Mouse (Mus musculus): ENCODE data around the gene Mrpl1. TPM values are rescaled to one million over a fixed set of nuclear protein-coding genes. Genes with fewer than 3 reads are reported as not detected.

Mrpl1 gene
- polyA plus RNA-seq, 1 experiment = not detected

DNA sequence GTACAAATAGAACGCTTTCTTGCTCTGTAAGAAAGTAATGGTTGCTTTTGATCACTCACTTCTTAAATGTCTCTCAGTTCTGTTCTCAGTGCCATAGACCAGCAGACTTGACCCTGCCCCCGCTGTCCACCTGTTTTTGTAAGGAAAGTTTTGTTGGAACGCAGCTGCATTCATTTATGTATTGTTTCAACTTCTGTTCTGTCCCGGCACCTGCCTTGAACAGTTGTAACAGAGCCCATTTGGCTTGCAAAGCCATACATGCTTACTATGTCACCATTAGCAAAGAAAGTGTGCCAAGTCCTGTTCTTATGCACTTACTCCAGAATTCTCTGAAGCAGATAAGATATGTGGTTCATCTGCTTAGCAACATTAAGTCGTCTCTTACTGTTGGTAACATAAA lies 48.9 kb downstream of the Mrpl1 start:
- TF ChIP-seq POLR2A (IDR thresholded peaks at IDR 0.05; ENCODE audit: insufficient read depth, low read depth, low read length) = no peak
- TF ChIP-seq CTCF (IDR thresholded peaks at IDR 0.05; ENCODE audit: insufficient read depth, low read depth, low read length) = no peak
- H3K4me1 ChIP-seq (ENCODE audit: control insufficient read depth, insufficient read depth, low read length) = no peaks in the 10 kb centered on the region
- no peak overlapping the region for H3K27ac ChIP-seq (ENCODE audit: insufficient read depth, low read depth, low read length)
- H3K4me3 ChIP-seq (ENCODE audit: insufficient read depth, low read depth, low read length) = no peak overlapping the region
- 77% methylated on average over 5 of the region's 5 CpGs for WGBS

DNA sequence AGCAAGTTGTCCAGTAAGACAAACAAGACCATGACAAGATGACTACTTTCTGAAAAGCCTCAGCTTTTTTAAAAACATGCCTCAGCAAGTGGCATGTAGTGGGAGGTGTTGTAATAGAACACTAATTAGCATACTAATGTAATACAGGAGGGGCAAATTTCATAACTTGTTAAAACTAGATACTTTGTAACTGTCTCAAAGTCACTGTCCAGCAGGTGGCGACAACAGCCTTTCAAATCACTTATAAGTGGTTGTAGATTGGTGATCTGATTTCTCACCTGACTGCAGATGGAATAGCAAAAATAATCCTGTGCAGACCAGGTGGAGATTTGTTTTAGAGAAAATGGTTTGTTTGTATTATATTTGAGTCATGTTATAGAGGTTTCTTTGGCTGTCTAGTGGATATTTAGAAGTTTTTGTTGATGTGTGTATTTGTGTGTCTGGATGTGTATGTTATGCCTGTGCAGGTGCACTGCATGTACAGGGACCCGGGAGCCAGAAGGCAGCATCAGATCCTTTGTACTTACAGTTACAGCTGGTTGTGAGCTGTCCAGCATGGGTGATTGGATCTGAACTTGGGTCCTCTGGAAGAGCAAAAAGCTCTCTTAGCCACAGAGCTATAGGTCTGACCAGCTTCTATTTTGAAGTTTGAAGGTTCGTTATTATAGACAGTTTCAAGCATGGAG lies 57.9 kb downstream of the Mrpl1 start:
- TF ChIP-seq POLR2A (IDR thresholded peaks at IDR 0.05; ENCODE audit: insufficient read depth, low read depth, low read length) (no peak), CTCF (IDR thresholded peaks at IDR 0.05; ENCODE audit: insufficient read depth, low read depth, low read length) (no peak)
- H3K27ac ChIP-seq (ENCODE audit: insufficient read depth, low read depth, low read length) = no peak overlapping the region
- WGBS = 62% methylated on average over 3 of the region's 3 CpGs
- no peak overlapping the region for H3K4me3 ChIP-seq (ENCODE audit: insufficient read depth, low read depth, low read length)
- H3K4me1 ChIP-seq (ENCODE audit: control insufficient read depth, insufficient read depth, low read length) = no peaks in the 10 kb centered on the region

DNA sequence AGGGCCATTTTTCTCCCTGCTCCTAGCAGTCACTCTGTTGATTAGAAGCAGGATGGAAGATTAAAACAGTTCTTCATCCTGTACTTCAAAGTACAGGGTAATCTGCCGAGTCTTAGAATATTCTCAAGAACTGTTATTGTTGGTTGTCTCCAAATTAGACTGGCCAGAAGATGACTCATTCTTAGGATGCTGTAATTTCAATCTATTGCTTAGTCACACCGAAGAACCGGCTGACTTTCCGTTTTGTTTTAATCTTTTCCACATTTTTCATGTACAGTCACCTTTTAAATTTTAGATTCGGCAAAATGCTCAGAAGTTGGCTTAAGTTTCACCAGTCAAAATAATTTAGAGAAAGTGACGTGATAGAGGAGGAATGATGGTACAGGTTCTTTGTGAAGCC lies 61.8 kb downstream of the Mrpl1 start:
- Histone ChIP-seq H3K4me1 (ENCODE audit: control insufficient read depth, insufficient read depth, low read length) (no peaks in the 10 kb centered on the region), H3K27ac (ENCODE audit: insufficient read depth, low read depth, low read length) (no peak overlapping the region), H3K4me3 (ENCODE audit: insufficient read depth, low read depth, low read length) (no peak overlapping the region)
- WGBS = 55% methylated on average over 6 of the region's 6 CpGs
- TF ChIP-seq POLR2A (IDR thresholded peaks at IDR 0.05; ENCODE audit: insufficient read depth, low read depth, low read length) = no peak
- TF ChIP-seq CTCF (IDR thresholded peaks at IDR 0.05; ENCODE audit: insufficient read depth, low read depth, low read length) = no peak

- 82% methylated on average over 8 of the region's 8 CpGs for WGBS
- Histone ChIP-seq H3K4me3 (ENCODE audit: insufficient read depth, low read depth, low read length) (no peak overlapping the region), H3K27ac (ENCODE audit: insufficient read depth, low read depth, low read length) (no peak overlapping the region), H3K4me1 (ENCODE audit: control insufficient read depth, insufficient read depth, low read length) (peaks cover 2% of the 10 kb centered on the region; the same call in 1 of the 2 replicates)
- TF ChIP-seq CTCF (IDR thresholded peaks at IDR 0.05; ENCODE audit: insufficient read depth, low read depth, low read length) = no peak
- TF ChIP-seq POLR2A (IDR thresholded peaks at IDR 0.05; ENCODE audit: insufficient read depth, low read depth, low read length) = no peak
Measured at GRCm38 (mm10) chr5:96305786-96306185, 96.5 kb downstream of the Mrpl1 start.

DNA sequence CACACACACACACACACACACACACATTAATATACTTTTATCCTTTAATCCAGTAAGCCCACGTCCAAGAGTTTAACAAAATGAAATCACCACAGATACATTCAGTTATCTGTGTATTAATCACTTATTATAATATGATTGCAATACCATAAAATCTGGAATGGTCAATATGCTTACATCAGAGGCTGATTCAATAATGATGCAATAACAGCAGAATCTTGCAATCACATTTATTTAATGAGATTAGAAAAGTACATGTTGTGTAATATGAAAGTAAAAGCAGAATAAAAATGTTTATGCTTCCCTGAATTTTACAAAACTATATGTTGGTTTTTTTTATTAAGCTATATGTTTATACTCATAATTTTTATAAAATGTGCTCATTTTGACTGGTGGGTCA lies 97.0 kb downstream of the Mrpl1 start:
- no peak overlapping the region for H3K27ac ChIP-seq (ENCODE audit: insufficient read depth, low read depth, low read length)
- H3K4me1 ChIP-seq (ENCODE audit: control insufficient read depth, insufficient read depth, low read length) = peaks cover 3% of the 10 kb centered on the region; the same call in 1 of the 2 replicates
- WGBS = 94% methylated on average over 1 of the region's 1 CpGs
- H3K4me3 ChIP-seq (ENCODE audit: insufficient read depth, low read depth, low read length) = no peak overlapping the region
- TF ChIP-seq CTCF (IDR thresholded peaks at IDR 0.05; ENCODE audit: insufficient read depth, low read depth, low read length) (no peak), POLR2A (IDR thresholded peaks at IDR 0.05; ENCODE audit: insufficient read depth, low read depth, low read length) (no peak)

GRCm38 (mm10) chr5:96306826-96307225 lies 97.5 kb downstream of the Mrpl1 start:
- H3K4me1 ChIP-seq (ENCODE audit: control insufficient read depth, insufficient read depth, low read length) = peaks cover 3% of the 10 kb centered on the region; the same call in 1 of the 2 replicates
- no peak overlapping the region for H3K4me3 ChIP-seq (ENCODE audit: insufficient read depth, low read depth, low read length)
- no peak for TF ChIP-seq POLR2A (IDR thresholded peaks at IDR 0.05; ENCODE audit: insufficient read depth, low read depth, low read length)
- TF ChIP-seq CTCF (IDR thresholded peaks at IDR 0.05; ENCODE audit: insufficient read depth, low read depth, low read length) = no peak
- WGBS = 83% methylated on average over 5 of the region's 5 CpGs
- H3K27ac ChIP-seq (ENCODE audit: insufficient read depth, low read depth, low read length) = no peak overlapping the region

GRCm38 (mm10) chr5:96308086-96308485 lies 98.8 kb downstream of the Mrpl1 start:
- Histone ChIP-seq H3K4me3 (ENCODE audit: insufficient read depth, low read depth, low read length) (no peak overlapping the region), H3K27ac (ENCODE audit: insufficient read depth, low read depth, low read length) (no peak overlapping the region), H3K4me1 (ENCODE audit: control insufficient read depth, insufficient read depth, low read length) (peaks cover 5% of the 10 kb centered on the region)
- 70% methylated on average over 13 of the region's 13 CpGs for WGBS
- no peak for TF ChIP-seq POLR2A (IDR thresholded peaks at IDR 0.05; ENCODE audit: insufficient read depth, low read depth, low read length)
- no peak for TF ChIP-seq CTCF (IDR thresholded peaks at IDR 0.05; ENCODE audit: insufficient read depth, low read depth, low read length)

- Histone ChIP-seq H3K4me3 (ENCODE audit: insufficient read depth, low read depth, low read length) (no peak overlapping the region), H3K27ac (ENCODE audit: insufficient read depth, low read depth, low read length) (no peak overlapping the region), H3K4me1 (ENCODE audit: control insufficient read depth, insufficient read depth, low read length) (peaks cover 5% of the 10 kb centered on the region)
- no peak for TF ChIP-seq POLR2A (IDR thresholded peaks at IDR 0.05; ENCODE audit: insufficient read depth, low read depth, low read length)
- TF ChIP-seq CTCF (IDR thresholded peaks at IDR 0.05; ENCODE audit: insufficient read depth, low read depth, low read length) = no peak
- WGBS = 35% methylated on average over 5 of the region's 5 CpGs
Measured at GRCm38 (mm10) chr5:96308645-96309044, 99.4 kb downstream of the Mrpl1 start.

GRCm38 (mm10) chr5:96309566-96309965 lies 100.3 kb downstream of the Mrpl1 start:
- TF ChIP-seq CTCF (IDR thresholded peaks at IDR 0.05; ENCODE audit: insufficient read depth, low read depth, low read length) = no peak
- no peak for TF ChIP-seq POLR2A (IDR thresholded peaks at IDR 0.05; ENCODE audit: insufficient read depth, low read depth, low read length)

More at GRCm38 (mm10) chr5:96309566-96309965, 100.3 kb downstream of the Mrpl1 start:
- Histone ChIP-seq H3K27ac (ENCODE audit: insufficient read depth, low read depth, low read length) (no peak overlapping the region), H3K4me1 (ENCODE audit: control insufficient read depth, insufficient read depth, low read length) (peaks cover 5% of the 10 kb centered on the region), H3K4me3 (ENCODE audit: insufficient read depth, low read depth, low read length) (no peak overlapping the region)
- 91% methylated on average over 5 of the region's 5 CpGs for WGBS

Data from olfactory bulb, adult 2 months (tissue).